16 mouse cellular contexts compared by ENCODE assay signal in genomic region chr7:49604965-49605795, GRCm38 (mm10). TPM values are rescaled to one million over a fixed set of nuclear protein-coding genes. Genes with fewer than 3 reads are reported as not detected.
A peak's percentile ranks its signal among the peaks of the same experiment; 100 is the strongest.
DNase-seq lines count a peak whose midpoint lies in the region; ATAC-seq and TF ChIP-seq lines count a peak whose summit lies in the region.
"Had no signal": no experiment of that assay in that cellular context is flagged by ENCODE, and none has a peak within 500 bp of the region (broad histone marks: within the 10 kb centered on the region; RNA-seq: fewer than 3 reads in every experiment).

No protein-coding gene starts in this region.

- 63% methylated on average over 15 of the region's 15 CpGs for WGBS in heart, postnatal 0 days

- H3K4me1 ChIP-seq in heart, postnatal 0 days (ENCODE audit: control insufficient read depth, insufficient read depth), result no peaks in the 10 kb centered on the region
- H3K4me1 ChIP-seq: embryonic facial prominence, embryonic 15.5 days; liver, embryonic 12.5 days had no signal

- DNase-seq in cerebellum, postnatal 25 days, result peak; percentile 38 to 59
- DNase-seq in left cerebral cortex, adult 2 months (ENCODE audit: extremely low spot score in 1 of 2, low spot score in 2 of 2), result no peak
- no peak for DNase-seq in left cerebral cortex, adult 8-10 months (ENCODE audit: low spot score in 2 of 2)
- DNase-seq in heart, postnatal 0 days (ENCODE audit: low spot score), result no peak
- DNase-seq in lung, postnatal 4 days, result peak; percentile 32 to 71
- no peak for DNase-seq in urinary bladder, adult 2 months (ENCODE audit: low spot score)
- DNase-seq in thymus, postnatal 36 days, result no peak
- DNase-seq: cerebellum, postnatal 10 days; retina, postnatal 1 day; thymus, postnatal 14 days had no signal

- no peak overlapping the region for H3K4me3 ChIP-seq in left cerebral cortex, adult 2 months
- no peak overlapping the region for H3K4me3 ChIP-seq in heart, postnatal 0 days (ENCODE audit: low read depth, low read length)
- H3K4me3 ChIP-seq: embryonic facial prominence, embryonic 15.5 days; intestine, embryonic 15.5 days; liver, embryonic 12.5 days had no signal

- no peaks in the 10 kb centered on the region for H3K27me3 ChIP-seq in heart, postnatal 0 days (ENCODE audit: control insufficient read depth, insufficient read depth, low read length)
- H3K27me3 ChIP-seq: embryonic facial prominence, embryonic 15.5 days; intestine, embryonic 15.5 days; liver, embryonic 12.5 days had no signal

- H3K9me3 ChIP-seq in heart, postnatal 0 days (replicated peaks; ENCODE audit: control insufficient read depth, low read length), result no peaks in the 10 kb centered on the region
- H3K9me3 ChIP-seq: embryonic facial prominence, embryonic 15.5 days; intestine, embryonic 15.5 days; liver, embryonic 12.5 days had no signal

- no peak for TF ChIP-seq CTCF in left cerebral cortex, adult 2 months (IDR thresholded peaks at IDR 0.05)
- TF ChIP-seq CTCF in heart, postnatal 0 days (IDR thresholded peaks at IDR 0.05; ENCODE audit: low read depth), result no peak

- peak overlapping the region; percentile 45; the same call in 1 of the 2 replicates for H3K27ac ChIP-seq in left cerebral cortex, adult 2 months
- peak overlapping the region; percentile 3 for H3K27ac ChIP-seq in heart, postnatal 0 days (ENCODE audit: low read depth)
- H3K27ac ChIP-seq: embryonic facial prominence, embryonic 15.5 days; intestine, embryonic 15.5 days; liver, embryonic 12.5 days had no signal

- peaks cover 42% of the 10 kb centered on the region for H3K36me3 ChIP-seq in heart, postnatal 0 days (replicated peaks; ENCODE audit: control insufficient read depth, insufficient read depth, low read length)

- no peak for TF ChIP-seq EP300 in heart, postnatal 0 days (IDR thresholded peaks at IDR 0.05; ENCODE audit: low read depth)

- ATAC-seq in cerebellum, adult (ENCODE audit: insufficient number of reproducible peaks, low FRiP score, low TSS enrichment), result no peak
- peak; percentile 28 for ATAC-seq in heart, postnatal 0 days (ENCODE audit: insufficient read depth, low read depth)
- ATAC-seq: forebrain, embryonic 16.5 days; intestine, embryonic 15.5 days; liver, embryonic 12.5 days had no signal

- intact Hi-C loops in left cerebral cortex, adult 2 months (cut with DNase I), result loop anchor here (5.0 kb wide), 1 partner anchor 113 kb away; no protein-coding TSS in a partner anchor

- no peak overlapping the region for H3K9ac ChIP-seq in heart, postnatal 0 days (replicated peaks; ENCODE audit: low read depth, low read length)
- H3K9ac ChIP-seq: embryonic facial prominence, embryonic 15.5 days; intestine, embryonic 15.5 days; liver, embryonic 12.5 days had no signal

- no peak overlapping the region for H3K4me2 ChIP-seq in heart, postnatal 0 days (ENCODE audit: low read depth, low read length)
- H3K4me2 ChIP-seq: embryonic facial prominence, embryonic 15.5 days; intestine, embryonic 15.5 days; liver, embryonic 12.5 days had no signal

RNA-seq across cellular contexts. Expression of gene Dbx1, which starts 31.5 kb away (rescaled TPM):
- not detected for total RNA-seq in left cerebral cortex, adult 2 months (2021)
- not detected for total RNA-seq in left cerebral cortex, adult 8-10 months (2022)
- not detected in 2 replicates for total RNA-seq in heart, postnatal 0 days (2014; rRNA removed; ENCODE audit: low replicate concordance)
- not detected in 2 replicates for polyA plus RNA-seq in heart, postnatal 0 days (2015; fragmentation: Nextera tagmentation; extraction: Ambion mirVana)
- polyA plus RNA-seq in urinary bladder, adult 2 months (2012; rRNA removed), result not detected in 2 replicates
- polyA plus RNA-seq: heart, embryonic 16.5 days; intestine, embryonic 15.5 days; liver, embryonic 12.5 days had no signal

Comparison
In these comparisons a context has a peak if more than half of its experiments do, and no peak if none do; other contexts are left out.
1. DNase-seq: peak in cerebellum, postnatal 25 days (2 of 2) and lung, postnatal 4 days (2 of 2); none in left cerebral cortex, adult 2 months (0 of 2), left cerebral cortex, adult 8-10 months (0 of 2), heart, postnatal 0 days (single experiment), urinary bladder, adult 2 months (single experiment) and thymus, postnatal 36 days (0 of 2).